Mouse (Mus musculus) heart, embryonic 10.5 days (tissue): Measurements from ENCODE around the gene Gm44503. TPM values are rescaled to one million over a fixed set of nuclear protein-coding genes. Genes with fewer than 3 reads are reported as not detected.

Experiments
- DNase-seq: peaks from one replicate; pipeline ENCODE4 v3.0.0-alpha.2; 2017; ENCODE audit warnings: low spot score
- H3K27ac ChIP-seq: fragments of 300-500 bp; sonication (generic); 2 replicates; pipeline ENCODE4 v1.5.1; 2016; ENCODE audit warnings: mild to moderate bottlenecking
- H3K27me3 ChIP-seq: fragments of 300-500 bp; sonication (generic); 2 replicates; pipeline ENCODE4 v1.6.1; 2016; ENCODE audit warnings: mild to moderate bottlenecking; ENCODE audit not compliant: poor library complexity, insufficient read depth, severe bottlenecking
- H3K36me3 ChIP-seq: fragments of 300-500 bp; sonication (generic); 2 replicates; pipeline ENCODE4 v1.6.1; 2016; ENCODE audit warnings: mild to moderate bottlenecking, moderate library complexity
- H3K4me1 ChIP-seq: fragments of 300-500 bp; sonication (generic); 2 replicates; pipeline ENCODE4 v1.6.1; 2016; ENCODE audit warnings: mild to moderate bottlenecking
- H3K4me3 ChIP-seq: fragments of 300-500 bp; sonication (generic); 2 replicates; pipeline ENCODE4 v1.5.1; 2016; ENCODE audit warnings: mild to moderate bottlenecking, moderate library complexity
- H3K9me3 ChIP-seq: fragments of 300-500 bp; sonication (generic); 2 replicates; pipeline ENCODE4 v1.6.1; 2016; ENCODE audit warnings: mild to moderate bottlenecking, moderate library complexity
- WGBS: fragments of 180-500 bp; shearing (Covaris S2); methylation state at CpG from one replicate; pipeline ENCODE4 v1.1.7; 2016; 5-methylcytosine and 5-hydroxymethylcytosine counted together
- polyA plus RNA-seq: library from polyadenylated mRNA; unstranded; fragments of >200 nt; fragmentation: Nextera tagmentation; extraction: Ambion mirVana; gene quantifications from 2 replicates; pipeline ENCODE4 v1.2.1, GENCODE M21; 2016

Gm44503 gene
- not detected in 2 replicates for polyA plus RNA-seq

DNA sequence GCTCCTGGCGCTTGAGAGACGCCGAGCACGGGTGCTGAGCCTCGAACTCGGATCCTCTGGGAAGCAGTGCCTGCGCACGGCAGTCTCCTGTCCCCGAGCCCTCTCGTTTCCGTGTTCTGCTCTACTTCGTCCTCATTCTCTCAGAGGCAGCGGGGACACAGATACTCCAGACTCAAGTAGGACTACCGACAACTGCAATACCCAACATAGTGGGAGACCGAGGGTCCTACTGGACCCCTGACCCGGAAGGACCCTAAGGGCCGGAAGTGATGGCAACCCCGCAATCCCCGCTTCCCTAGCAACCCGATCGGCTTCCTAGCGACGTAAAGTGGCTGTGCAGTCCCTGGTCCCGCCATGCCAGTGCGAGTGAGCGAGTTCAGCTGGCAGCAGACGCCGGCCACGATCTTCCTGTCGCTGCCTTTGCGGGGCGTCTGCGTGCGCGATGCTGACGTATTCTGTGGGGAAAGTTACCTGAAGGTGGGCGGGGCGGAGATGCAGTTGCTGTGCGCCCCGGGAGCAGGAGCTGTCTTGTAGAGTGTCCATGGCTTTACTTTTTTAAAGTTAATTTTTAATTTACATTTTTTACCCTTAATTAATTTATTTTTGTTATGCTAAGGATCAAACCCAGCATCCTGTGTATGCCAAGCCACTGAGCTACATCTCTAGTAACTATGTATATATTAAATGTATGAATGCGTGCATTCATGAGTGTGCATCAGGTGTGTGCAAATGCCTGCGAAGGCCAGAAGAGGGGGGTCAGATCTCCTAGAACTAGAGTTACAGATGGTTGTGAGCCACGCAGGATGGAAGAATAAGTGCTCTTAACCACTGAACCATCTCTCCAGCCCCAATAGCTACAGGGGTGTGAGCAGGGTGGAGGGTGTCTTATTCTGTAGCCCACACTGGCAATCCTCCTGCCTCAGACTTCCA is at the start of gene Gm44503, which contains the start of gene Dyx1c1:
Gene Gm44503, plus strand, starts transcription at position 332 of the 930 bp plus-strand sequence.
Gene Dyx1c1, plus strand, starts transcription at position 265 of the 930 bp plus-strand sequence.
- 3% methylated on average over 43 of the region's 43 CpGs for WGBS
- Histone ChIP-seq H3K27ac (peak within 1 kb of the TSS; percentile 87), H3K4me1 (peaks cover 10% of the 10 kb centered on the region), H3K9me3 (no peaks in the 10 kb centered on the region), H3K27me3 (no peaks in the 10 kb centered on the region), H3K4me3 (peak within 1 kb of the TSS; percentile 69), H3K36me3 (no peaks in the 10 kb centered on the region)
- peak; percentile 95 for DNase-seq

DNA sequence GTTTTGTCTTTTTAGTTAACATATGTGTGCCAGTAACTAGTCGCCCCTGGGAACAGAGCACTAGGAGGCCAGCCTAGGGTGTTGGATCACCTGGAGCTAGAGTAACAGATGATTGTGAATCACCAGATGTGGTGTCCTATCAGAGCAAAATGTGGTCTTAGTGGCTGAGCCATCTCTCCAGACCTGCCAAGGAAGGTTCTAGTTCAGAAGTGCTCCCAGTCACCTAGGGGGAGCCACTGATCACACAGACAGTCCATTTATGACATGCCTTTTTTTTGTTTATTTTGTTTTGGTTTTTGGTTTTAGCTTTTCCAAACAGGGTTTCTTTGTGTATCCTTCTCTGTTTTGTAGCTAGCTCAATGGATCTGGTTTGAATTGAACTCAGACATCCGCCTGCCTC is 47.3 kb upstream of the Gm44503 start:
- Histone ChIP-seq H3K27ac (no peak overlapping the region), H3K4me3 (no peak overlapping the region), H3K4me1 (no peaks in the 10 kb centered on the region), H3K9me3 (no peaks in the 10 kb centered on the region), H3K36me3 (peaks cover 73% of the 10 kb centered on the region), H3K27me3 (no peaks in the 10 kb centered on the region)
- DNase-seq: no peak
- WGBS: 91% methylated on average over 2 of the region's 2 CpGs

DNA sequence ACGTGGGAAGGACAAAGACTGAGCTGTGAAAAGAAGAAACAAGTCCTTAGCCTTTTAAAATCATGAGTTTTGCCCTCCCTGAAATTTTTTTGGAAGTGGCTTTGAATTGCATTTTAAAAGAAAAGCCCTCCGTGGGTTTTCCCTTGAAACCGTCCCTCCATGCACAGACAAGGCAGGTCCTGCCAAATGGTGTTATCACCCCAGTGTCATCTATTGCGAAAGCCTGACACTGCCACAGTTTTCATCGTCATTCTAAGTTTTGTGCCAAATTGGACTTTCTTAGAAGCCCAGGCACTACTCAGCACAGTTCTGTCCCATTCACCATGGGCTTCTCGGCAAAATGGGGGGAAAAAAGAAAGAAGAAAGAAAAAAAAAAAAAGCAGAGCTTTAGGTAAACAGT is 45.1 kb upstream of the Gm44503 start:
- Histone ChIP-seq H3K4me1 (no peaks in the 10 kb centered on the region), H3K36me3 (peaks cover 54% of the 10 kb centered on the region), H3K9me3 (no peaks in the 10 kb centered on the region), H3K27ac (no peak overlapping the region), H3K27me3 (no peaks in the 10 kb centered on the region), H3K4me3 (no peak overlapping the region)
- peak; percentile 68 for DNase-seq
- 76% methylated on average over 6 of the region's 6 CpGs for WGBS

- Histone ChIP-seq H3K9me3 (no peaks in the 10 kb centered on the region), H3K27ac (no peak overlapping the region), H3K4me1 (no peaks in the 10 kb centered on the region), H3K4me3 (no peak overlapping the region), H3K36me3 (peaks cover 32% of the 10 kb centered on the region), H3K27me3 (no peaks in the 10 kb centered on the region)
- WGBS: 58% methylated on average over 7 of the region's 7 CpGs
- no peak for DNase-seq
These were observed 42.9 kb upstream of the Gm44503 start for GRCm38 (mm10) chr9:72915728-72916127.

DNA sequence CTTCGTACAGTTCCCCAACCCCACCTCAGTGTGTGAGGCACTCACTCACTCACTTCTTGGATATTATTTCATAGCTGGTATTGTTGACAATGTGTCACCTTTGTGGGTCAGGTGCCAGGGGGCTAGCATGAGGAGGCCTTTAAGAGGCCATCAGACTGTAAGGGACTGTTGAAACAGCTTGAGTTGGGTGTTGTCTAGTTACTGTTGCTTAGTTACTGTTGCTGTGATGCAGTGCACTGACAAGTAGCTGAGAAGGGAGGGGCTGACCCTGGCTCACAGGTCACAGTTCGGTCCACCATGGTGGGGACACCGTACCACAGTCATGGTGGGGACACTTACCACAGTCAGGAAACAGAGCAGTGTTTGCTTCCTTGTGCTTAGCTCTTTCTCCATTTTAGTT is 35.6 kb upstream of the Gm44503 start:
- H3K27me3 ChIP-seq: peaks cover 46% of the 10 kb centered on the region

DNA sequence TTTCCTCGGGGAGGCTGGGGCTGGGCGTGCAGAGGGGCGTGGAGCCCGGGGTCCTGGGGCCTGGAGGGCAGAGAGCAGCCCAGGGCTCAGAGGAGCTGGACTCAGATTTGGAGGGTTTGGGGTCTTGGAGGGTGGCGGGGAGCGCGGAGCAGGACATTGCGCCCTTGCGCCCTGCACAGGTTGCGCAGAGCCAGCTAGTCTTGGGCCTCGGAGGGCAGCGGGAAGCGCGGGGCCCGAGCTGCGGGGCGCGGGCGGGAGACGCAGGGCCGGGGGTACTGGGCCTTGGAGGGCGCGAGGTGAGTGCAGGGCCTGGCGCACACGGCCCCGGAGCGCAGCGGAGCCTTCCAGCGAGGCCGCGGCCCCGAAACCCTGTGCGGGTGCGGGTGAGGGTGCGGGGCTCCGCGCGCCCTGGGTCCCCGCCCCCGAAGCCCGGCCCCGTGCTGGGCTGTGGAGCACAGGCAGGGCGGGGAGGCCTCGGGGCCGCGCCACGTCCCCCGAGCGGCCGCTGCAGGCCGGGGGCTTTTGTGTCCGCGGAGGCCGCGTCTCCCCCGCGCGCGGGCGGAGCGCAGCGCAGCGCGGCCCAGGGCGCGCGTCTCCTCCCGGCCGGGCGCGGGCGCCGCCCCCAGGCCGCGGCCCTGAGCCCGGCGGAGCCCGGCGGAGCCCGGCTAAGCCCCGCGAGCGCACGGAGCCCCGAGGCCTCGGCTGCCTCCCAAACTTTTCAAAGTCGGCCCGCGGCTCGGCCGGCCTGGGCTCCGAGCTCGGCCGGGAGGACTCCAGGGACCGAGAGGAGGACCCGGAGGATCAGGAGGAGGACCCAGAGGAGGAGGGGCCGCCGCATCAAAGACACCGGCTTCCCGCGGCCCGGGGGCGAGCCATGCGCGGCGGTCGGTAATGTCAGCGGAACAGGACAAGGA is 33.4 kb upstream of the Gm44503 start, which contains the start of gene Pygo1:
Gene Pygo1, plus strand, starts transcription at position 625 of the 914 bp plus-strand sequence.
- under 1% methylated on average over 108 of the region's 108 CpGs for WGBS
- Histone ChIP-seq H3K36me3 (no peaks in the 10 kb centered on the region; the same call in 1 of the 2 replicates), H3K27ac (peak within 1 kb of the TSS; percentile 91), H3K4me1 (peaks cover 6% of the 10 kb centered on the region; the same call in 1 of the 2 replicates), H3K4me3 (peak within 1 kb of the TSS; percentile 85), H3K27me3 (peaks cover 47% of the 10 kb centered on the region), H3K9me3 (no peaks in the 10 kb centered on the region)
- no peak for DNase-seq

More for the DNA sequence above, 35.6 kb upstream of the Gm44503 start:
- H3K36me3 ChIP-seq: no peaks in the 10 kb centered on the region; the same call in 1 of the 2 replicates
- no peak overlapping the region for H3K27ac ChIP-seq
- 75% methylated on average over 3 of the region's 3 CpGs for WGBS
- no peak overlapping the region for H3K4me3 ChIP-seq
- H3K9me3 ChIP-seq: no peaks in the 10 kb centered on the region
- no peak for DNase-seq
- peaks cover 6% of the 10 kb centered on the region; the same call in 1 of the 2 replicates for H3K4me1 ChIP-seq

- Histone ChIP-seq H3K4me3 (peak overlapping the region; percentile 85), H3K36me3 (no peaks in the 10 kb centered on the region; the same call in 1 of the 2 replicates), H3K4me1 (peaks cover 6% of the 10 kb centered on the region; the same call in 1 of the 2 replicates), H3K27ac (peak overlapping the region; percentile 91), H3K27me3 (peaks cover 47% of the 10 kb centered on the region), H3K9me3 (no peaks in the 10 kb centered on the region)
- no peak for DNase-seq
- WGBS: 4% methylated on average over 20 of the region's 20 CpGs
These were observed 32.8 kb upstream of the Gm44503 start for GRCm38 (mm10) chr9:72925935-72926258.

GRCm38 (mm10) chr9:72931166-72931790 is 27.4 kb upstream of the Gm44503 start:
- WGBS: 80% methylated on average over 13 of the region's 13 CpGs
- Histone ChIP-seq H3K4me1 (no peaks in the 10 kb centered on the region), H3K4me3 (no peak overlapping the region), H3K36me3 (no peaks in the 10 kb centered on the region; the same call in 1 of the 2 replicates), H3K27me3 (peaks cover 19% of the 10 kb centered on the region), H3K27ac (no peak overlapping the region), H3K9me3 (no peaks in the 10 kb centered on the region)
- no peak for DNase-seq

DNA sequence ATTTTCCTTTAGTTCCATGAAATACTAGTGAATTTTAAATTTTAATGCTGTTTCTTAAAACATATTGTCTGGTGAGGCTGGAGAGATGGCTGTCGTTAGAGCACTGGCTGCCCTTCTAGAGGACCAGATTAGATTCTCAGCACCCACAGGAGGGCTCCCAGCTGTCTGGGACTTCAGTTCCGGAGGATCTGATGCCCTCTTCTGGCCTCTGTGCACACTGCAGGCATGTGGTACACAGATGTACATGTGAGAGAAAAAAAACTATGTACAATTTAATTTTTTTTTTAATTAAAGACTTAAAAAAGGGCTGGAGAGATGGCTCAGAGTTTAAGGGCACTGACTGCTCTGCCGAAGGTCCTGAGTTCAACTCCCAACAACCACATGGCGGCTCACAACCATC is 23.3 kb upstream of the Gm44503 start:
- H3K27ac ChIP-seq: no peak overlapping the region
- no peaks in the 10 kb centered on the region; the same call in 1 of the 2 replicates for H3K36me3 ChIP-seq
- no peaks in the 10 kb centered on the region for H3K9me3 ChIP-seq
- no peak overlapping the region for H3K4me3 ChIP-seq
- H3K4me1 ChIP-seq: no peaks in the 10 kb centered on the region
- WGBS: 79% methylated on average over 4 of the region's 4 CpGs
- no peaks in the 10 kb centered on the region for H3K27me3 ChIP-seq
- no peak for DNase-seq

DNA sequence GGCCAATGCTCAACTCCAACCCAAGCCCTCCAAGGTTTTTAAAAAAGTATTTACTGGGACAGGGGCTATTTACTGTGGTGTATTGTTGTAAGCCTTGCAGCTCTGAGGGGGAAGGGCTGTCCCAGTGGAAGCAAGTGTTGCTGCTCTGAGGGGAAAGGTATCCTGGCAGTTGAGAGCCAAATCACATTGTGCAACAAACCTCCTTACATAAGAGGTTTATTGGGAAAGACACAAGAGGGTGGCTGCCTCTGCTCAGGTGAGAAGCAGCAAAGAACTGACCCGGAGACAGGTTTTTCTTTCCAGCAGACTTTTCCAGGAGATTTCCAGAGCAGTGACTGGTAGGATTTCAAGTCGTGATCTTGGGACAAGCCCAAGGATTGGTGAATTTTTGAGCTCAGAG is 22.4 kb upstream of the Gm44503 start:
- H3K4me1 ChIP-seq: no peaks in the 10 kb centered on the region
- no peaks in the 10 kb centered on the region; the same call in 1 of the 2 replicates for H3K36me3 ChIP-seq
- H3K27ac ChIP-seq: no peak overlapping the region
- H3K27me3 ChIP-seq: no peaks in the 10 kb centered on the region
- DNase-seq: no peak
- no peak overlapping the region for H3K4me3 ChIP-seq
- no peaks in the 10 kb centered on the region for H3K9me3 ChIP-seq
- 68% methylated on average over 2 of the region's 2 CpGs for WGBS

DNA sequence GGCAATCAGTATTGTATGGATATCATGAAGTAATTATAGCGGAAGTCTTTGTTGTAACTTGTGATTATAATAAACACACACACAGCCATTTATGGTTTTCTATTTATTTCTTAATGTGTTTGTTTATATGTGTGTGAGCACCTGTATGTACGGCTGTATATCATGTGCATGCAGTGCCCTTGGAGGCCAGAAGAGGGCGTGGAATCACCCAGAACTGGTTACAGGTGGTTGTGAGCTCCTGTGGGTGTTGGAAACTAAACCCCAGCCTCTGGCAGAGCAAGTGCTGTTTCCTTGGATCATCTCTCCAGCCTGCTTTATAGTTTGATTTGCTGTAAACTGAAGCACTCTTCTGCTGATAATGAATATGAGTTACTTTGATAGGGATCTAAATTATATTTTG is 15.2 kb upstream of the Gm44503 start:
- Histone ChIP-seq H3K27me3 (no peaks in the 10 kb centered on the region), H3K4me3 (no peak overlapping the region), H3K4me1 (no peaks in the 10 kb centered on the region), H3K36me3 (peaks cover 18% of the 10 kb centered on the region), H3K9me3 (peaks cover 3% of the 10 kb centered on the region; the same call in 1 of the 2 replicates), H3K27ac (no peak overlapping the region)
- WGBS: 55% methylated on average over 3 of the region's 3 CpGs
- DNase-seq: no peak

DNA sequence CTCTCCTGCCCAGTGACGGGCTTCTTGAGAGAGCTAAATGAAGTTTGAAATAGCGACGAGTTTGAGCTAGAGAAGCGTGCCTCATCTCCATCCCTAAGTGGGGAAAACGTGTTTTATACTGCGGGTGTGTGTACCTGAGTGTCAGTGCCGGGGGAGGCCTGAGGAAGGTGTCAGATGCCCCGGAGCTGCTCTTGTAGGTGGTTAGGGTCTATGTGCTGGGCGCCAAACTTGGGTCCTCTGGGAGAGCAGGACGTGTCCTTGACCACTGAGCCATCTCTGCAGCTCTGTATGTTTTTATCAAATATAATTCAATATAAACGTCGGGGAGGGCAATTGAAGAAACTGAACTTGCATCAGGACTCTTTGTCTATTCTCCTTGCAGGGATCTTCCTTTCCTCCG is 14.4 kb upstream of the Gm44503 start:
- Histone ChIP-seq H3K4me1 (no peaks in the 10 kb centered on the region), H3K27ac (no peak overlapping the region), H3K27me3 (no peaks in the 10 kb centered on the region), H3K9me3 (peaks cover 3% of the 10 kb centered on the region; the same call in 1 of the 2 replicates), H3K36me3 (peaks cover 18% of the 10 kb centered on the region), H3K4me3 (no peak overlapping the region)
- WGBS: 82% methylated on average over 13 of the region's 13 CpGs
- DNase-seq: no peak
